Mouse (Mus musculus): ENCODE measurements at regions not wholly inside any gene's neighbourhood (a gene's known extent, or its start where the extent isn't known, plus 50 kb on each side); places are given as distances from the start of the nearest gene placed in this dataset.

DNA sequence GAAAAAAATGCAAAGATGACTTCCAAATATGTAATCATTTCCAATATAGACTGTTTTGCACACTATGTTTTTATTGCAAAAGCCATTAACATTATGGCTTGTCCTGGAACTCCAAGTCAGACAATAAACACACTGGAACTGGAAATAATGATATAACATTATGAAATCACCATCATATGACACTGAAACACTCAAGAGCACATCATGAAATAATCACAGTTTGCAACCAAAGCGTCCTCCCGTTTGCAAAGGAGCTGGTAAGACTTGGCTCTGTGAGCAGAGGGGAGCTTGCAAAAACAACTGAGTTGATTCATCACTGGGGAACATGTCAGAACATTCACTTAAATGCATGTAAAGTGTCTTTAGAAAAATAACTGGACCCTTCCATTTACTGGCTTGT, 562.1 kb upstream of the Atp2b1 start:
- no peak for TF ChIP-seq CTCF (IDR thresholded peaks at IDR 0.05; ENCODE audit: borderline replicate concordance, insufficient read depth, low read length)
- TF ChIP-seq POLR2A (IDR thresholded peaks at IDR 0.05; ENCODE audit: low read depth, low read length), result no peak

Data from embryonic fibroblast, embryonic 13.5 days (primary cell).